Mouse (Mus musculus) neutrophil, adult 65 days (primary cell): ENCODE results near the gene Olfr1233. TPM values are rescaled to one million over a fixed set of nuclear protein-coding genes. Genes with fewer than 3 reads are reported as not detected.

Experiments
- total RNA-seq: library from RNA; stranded (reverse); gene quantifications from 2 replicates; pipeline ENCODE4 v1.2.4, GENCODE M21; 2023

Olfr1233 gene
- not detected in 2 replicates for total RNA-seq

DNA sequence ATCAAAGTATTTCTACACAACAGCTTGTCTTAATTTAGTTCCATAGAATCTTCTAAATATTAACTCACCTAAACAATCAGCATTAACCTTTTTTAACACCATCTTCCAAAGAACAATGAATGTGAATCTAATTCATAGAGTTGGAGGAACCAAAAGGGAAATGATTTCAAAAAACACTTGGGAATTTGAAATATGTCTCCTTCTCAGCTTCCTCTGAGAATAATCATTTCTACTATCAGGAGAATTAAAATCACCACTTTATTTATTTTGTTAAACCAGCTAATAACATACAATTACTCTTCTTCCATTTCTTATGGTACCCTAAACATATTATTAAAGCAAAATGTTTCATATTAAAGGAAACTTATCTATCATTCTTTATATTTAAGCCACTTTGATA is at the start of gene Olfr1233:
TSS of gene Olfr1233 (minus strand) at position 101 of the 400 bp plus-strand sequence.

DNA sequence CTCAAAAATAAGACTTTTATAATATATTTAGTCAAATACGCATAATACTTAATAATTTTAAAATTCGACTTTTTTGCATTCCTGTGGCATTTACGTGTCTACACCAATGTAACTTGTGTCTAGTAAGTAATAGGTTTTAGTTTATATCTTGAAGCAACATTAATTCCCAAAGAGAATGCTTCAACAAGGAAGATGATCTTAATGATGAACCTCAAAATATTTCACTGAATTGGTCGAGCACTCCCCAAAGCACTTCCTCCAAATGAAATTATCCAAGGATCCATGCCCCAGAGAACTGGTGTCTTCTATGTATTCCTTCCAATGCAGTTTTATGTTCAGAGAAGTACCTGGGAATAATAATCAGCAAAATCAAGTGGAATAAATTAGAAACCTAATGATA is 22.6 kb upstream of the Olfr1233 start, which contains the start of gene Olfr1234:
TSS of gene Olfr1234 (minus strand) at position 101 of the 400 bp plus-strand sequence.

DNA sequence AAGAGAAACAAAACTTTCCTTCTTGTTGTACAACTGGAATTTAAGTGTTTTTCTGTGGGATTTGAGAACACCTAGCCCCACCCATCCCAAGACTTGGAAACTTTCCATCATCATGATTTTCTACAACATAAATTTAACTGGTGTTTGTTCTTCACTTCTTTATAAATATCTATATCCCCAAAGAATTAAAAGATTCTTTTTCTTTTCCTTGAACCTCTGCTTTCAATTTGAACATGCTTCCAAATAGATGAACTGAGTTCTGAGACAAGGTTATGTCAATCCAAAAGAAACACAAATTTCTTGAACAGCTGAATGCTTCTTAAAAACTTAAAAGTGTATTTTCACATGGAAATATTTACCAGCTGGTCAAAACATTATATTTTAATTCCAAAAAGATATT is 12.6 kb downstream of the Olfr1233 start, which contains the start of gene Olfr1232:
TSS of gene Olfr1232 (minus strand) at position 101 of the 400 bp plus-strand sequence.

DNA sequence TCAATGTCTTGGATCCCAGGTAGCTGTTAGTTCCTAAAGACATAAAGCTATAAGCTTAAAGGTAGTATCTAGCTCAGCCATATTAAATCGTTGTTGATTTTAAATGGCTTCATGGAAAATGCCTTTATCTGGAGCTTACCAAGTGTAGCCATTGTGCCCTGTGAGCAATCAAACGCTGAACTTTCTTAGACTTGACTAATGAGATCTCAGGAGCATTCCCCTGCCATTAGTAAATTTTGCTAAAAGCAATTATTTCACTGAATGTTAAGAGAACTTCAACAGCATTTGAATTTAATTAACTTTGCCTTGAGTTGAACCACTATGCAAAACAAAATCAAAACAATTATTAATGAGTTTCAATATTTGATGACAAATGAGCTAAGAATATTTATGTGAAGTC is 35.2 kb downstream of the Olfr1233 start, which contains the start of gene Olfr1231:
TSS of gene Olfr1231 (minus strand) at position 101 of the 400 bp plus-strand sequence.

DNA sequence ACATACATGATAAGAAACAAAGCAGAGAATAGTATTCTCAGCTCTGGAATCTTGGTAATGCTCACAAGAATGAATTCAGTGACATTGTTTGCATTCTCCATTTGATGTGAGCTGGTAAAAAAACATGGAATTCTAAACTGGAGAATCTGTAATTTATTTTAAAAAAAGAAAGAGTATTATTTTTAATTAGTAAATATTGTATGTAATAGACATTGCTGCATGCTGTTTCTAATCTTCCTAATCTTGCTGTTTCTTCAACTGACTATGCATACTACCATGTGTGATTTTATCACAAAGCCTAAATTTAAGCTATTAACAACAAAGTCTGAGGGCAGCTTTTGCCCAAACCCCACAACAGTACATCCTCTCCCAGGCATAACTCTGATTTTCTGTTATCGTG is 45.0 kb downstream of the Olfr1233 start, which contains the start of gene Olfr1230:
TSS of gene Olfr1230 (minus strand) at position 101 of the 400 bp plus-strand sequence.

DNA sequence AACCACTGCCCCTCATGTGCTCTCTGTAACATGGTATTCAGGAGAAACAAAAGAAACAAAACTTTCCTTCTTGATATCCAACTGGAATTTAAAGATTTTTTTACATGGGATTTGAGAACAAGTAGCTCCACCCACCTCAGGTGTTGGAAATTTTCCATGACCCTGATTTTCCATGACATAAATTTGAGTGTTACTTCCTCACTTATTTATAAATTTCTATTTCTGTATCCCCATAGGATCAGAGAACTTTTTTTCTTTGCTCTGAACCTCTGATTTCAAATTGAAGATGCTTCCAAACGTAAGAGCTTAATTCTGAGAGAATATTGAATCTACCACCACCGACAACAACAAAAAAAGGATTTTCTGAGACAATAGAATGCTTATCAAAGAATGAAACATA is 54.3 kb downstream of the Olfr1233 start, which contains the start of gene Olfr1229:
TSS of gene Olfr1229 (minus strand) at position 101 of the 400 bp plus-strand sequence.

Other genes with a start within 250 kb of the Olfr1233 start
- gene Olfr1220, start 235.6 kb downstream of the Olfr1233 start, total RNA-seq = not detected in 2 replicates
- gene Olfr1221, start 225.1 kb downstream of the Olfr1233 start, total RNA-seq = not detected in 2 replicates
- not detected in 2 replicates for gene Olfr1222, start 209.3 kb downstream of the Olfr1233 start, total RNA-seq
- not detected in 2 replicates for gene Olfr1223, start 190.8 kb downstream of the Olfr1233 start, total RNA-seq
- gene Olfr1224-ps1, start 178.3 kb downstream of the Olfr1233 start, total RNA-seq = not detected in 2 replicates
- gene Olfr1225, start 167.7 kb downstream of the Olfr1233 start, total RNA-seq = not detected in 2 replicates
- not detected in 2 replicates for gene Olfr1226, start 142.3 kb downstream of the Olfr1233 start, total RNA-seq
- not detected in 2 replicates for gene Olfr1228, start 88.3 kb downstream of the Olfr1233 start, total RNA-seq
- not detected in 2 replicates for gene Olfr1229, start 54.4 kb downstream of the Olfr1233 start, total RNA-seq
- not detected in 2 replicates for gene Olfr1230, start 45.1 kb downstream of the Olfr1233 start, total RNA-seq
- gene Olfr1231, start 35.3 kb downstream of the Olfr1233 start, total RNA-seq = not detected in 2 replicates
- not detected in 2 replicates for gene Olfr1232, start 12.7 kb downstream of the Olfr1233 start, total RNA-seq
- gene Olfr1234, start 22.5 kb upstream of the Olfr1233 start, total RNA-seq = not detected in 2 replicates
- not detected in 2 replicates for gene Olfr1238, start 67.3 kb upstream of the Olfr1233 start, total RNA-seq
- gene Olfr1239, start 78.0 kb upstream of the Olfr1233 start, total RNA-seq = not detected in 2 replicates
- gene Olfr1240, start 100.6 kb upstream of the Olfr1233 start, total RNA-seq = not detected in 2 replicates
- gene Olfr1241, start 144.7 kb upstream of the Olfr1233 start, total RNA-seq = not detected in 2 replicates
- gene Olfr1242, start 155.9 kb upstream of the Olfr1233 start, total RNA-seq = not detected in 2 replicates
- gene Olfr1243, start 189.1 kb upstream of the Olfr1233 start, total RNA-seq = not detected in 2 replicates
- gene Olfr1245, start 236.0 kb upstream of the Olfr1233 start, total RNA-seq = not detected in 2 replicates